Mouse (Mus musculus): ENCODE measurements around the gene Glod4. TPM values are rescaled to one million over a fixed set of nuclear protein-coding genes. Genes with fewer than 3 reads are reported as not detected.

Glod4 gene
- total RNA-seq, 2 experiments from 2014 or later = 54.2 to 54.3 TPM

DNA sequence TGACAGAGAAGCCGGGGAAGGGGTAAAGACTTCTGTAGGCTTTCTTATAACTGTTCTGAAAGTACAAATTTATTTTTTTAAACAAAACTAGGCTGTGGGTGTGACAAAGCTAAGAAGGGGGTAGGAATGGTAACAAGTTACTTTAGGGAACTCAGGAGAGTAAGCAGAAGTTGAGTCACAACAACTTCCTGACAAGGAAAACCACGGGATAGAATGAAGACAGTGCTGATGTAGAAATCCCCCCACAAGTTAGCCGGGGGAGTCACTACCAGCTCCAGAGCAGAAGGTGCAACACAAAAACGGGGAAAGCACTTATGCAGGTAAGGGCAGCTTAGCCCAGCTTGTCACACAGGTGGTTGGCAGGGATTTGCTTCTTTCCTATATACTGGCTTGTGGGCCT lies 155.0 kb downstream of the Glod4 start:
- DNase-seq (ENCODE audit: low spot score in 2 of 2) = no peak

DNA sequence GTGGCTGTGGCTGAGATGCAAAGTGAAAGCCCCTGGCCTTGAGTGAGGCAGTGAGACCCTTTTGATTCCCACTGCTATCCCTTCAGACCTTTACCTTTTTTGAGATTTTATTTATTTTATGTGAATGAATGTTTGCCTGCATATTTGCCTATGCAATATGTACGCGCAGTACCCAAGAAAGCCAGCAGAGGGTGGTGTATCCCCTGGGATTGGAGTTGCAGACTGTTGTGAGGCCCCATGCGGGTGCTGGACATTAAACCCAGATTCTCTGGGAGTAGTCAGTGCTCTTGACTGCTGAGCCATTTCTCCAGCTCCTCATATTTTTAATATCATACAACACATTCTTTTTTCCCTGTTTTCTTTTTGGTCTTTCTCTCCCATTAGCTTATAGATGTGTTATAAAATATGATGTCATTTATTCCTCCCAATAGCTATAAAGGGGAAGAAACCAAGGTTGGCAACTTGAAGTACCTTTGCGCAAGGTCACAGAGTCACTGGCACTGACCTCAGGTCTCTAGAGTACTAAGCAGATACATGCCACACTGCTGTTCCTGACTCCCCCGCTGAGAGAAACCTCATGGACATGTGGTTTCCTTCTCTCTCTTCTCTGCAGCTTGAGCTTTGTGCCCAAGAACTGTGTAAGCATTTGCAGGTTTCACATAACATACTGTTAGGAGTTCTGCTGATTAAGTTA lies 157.5 kb downstream of the Glod4 start:
- DNase-seq (ENCODE audit: low spot score in 2 of 2) = peak in 1 of 2 experiments; percentile 22

DNA sequence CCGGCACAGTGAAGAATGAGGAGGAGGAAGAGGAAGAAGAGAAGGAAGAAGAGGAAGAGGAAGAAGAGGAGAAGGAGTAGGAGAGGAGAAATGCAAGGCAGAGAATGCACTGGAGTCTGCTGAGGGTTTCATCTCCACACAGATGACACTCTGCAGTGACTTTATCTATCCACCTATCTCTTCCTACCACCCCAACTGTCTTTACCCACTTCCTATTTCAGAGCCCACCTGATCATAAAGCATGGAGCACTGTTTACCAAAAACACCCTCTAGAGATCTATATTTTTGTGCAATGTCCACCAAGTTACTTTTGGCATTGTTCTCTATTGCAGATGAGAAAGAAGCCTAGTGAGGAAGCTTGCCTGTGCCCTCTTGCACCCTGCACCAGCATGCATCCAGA lies 158.6 kb downstream of the Glod4 start:
- no peak for DNase-seq (ENCODE audit: low spot score in 2 of 2)

DNA sequence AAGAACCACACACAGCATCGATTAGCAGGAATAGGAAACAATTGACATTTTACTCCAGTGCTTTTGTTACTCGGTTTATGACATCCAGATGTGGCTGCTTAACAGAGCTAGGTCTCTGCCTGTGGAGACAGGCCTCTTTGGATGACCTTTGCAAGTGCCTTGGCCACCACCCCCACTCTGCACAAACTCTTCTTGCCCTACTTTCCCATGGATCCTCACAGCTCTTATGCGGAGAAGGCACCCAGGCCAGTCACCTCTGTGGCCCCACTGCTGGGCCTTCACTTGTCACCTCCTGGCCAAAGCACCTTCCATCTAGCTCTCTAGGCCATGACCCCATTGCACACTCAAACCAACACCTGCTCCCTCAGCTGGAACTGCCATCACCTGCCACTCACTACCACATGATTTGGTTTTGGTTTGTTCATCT lies 159.6 kb downstream of the Glod4 start:
- no peak for DNase-seq (ENCODE audit: low spot score in 2 of 2)

DNA sequence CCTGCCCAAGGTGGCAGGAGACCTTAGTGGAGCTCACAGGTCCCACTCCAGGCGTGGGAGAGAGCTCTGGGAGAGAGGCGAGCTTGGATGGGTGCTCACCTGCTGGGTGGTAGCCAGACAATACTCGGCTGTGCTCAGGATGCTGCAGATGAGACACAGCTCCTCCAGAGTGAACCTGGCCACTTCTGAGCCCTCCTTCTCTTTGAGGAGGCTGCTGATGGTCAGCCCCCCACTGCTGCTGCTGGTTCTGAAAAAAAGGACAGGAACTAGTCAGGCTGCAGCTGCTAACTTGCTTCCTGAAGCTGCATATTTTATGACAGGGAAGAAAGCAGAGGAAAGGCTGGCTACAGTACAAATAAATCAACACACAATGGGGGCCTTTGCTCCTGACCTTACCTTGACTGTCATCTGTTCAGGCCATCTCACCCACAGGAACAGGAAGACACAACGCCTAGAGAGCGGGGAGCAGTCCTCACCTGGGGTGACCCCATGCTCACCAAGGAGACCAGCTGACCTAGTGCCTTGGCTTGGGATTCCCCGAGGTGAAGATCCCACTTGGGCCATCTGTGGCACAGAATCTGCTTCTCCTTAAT lies 162.4 kb downstream of the Glod4 start:
- no peak for DNase-seq (ENCODE audit: low spot score in 2 of 2)

DNA sequence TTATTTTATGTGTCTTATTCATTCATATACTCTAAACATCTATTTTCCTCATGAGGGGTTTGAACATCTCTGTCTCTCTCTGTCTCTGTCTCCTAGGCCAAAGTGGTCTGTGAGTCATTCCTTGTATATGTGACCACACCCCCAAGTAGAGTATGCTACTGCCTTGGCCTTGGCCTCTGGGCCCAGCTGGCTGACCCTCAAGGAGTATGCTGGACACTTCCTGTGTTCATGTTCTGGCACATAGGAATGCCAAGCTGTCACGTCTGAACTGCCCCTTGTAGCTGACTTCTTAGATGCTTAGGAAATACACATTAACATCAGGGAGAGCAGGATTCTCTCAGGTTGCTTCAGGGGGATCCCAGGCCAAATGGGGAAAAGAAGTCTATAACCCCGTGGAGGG lies 163.2 kb downstream of the Glod4 start:
- DNase-seq (ENCODE audit: low spot score in 2 of 2) = no peak

DNA sequence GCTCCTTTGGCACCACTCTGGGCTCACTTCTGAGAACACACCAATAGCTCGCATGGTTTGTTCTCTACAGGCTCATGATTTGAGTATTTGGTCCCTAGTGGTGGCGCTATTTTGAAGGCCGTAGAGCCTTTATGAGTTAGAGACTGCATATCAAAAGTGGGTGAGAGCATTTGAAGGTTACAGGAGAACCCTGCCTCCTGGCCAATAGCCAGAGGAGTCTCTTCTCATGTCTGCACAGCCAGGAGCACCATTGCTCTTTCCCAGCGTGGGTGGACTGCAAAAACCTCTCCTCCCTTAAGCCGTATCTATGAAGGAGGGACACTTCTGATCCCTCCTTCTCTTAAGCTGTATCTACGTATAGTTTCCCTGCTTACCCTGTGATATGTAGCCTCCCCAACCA lies 166.2 kb downstream of the Glod4 start:
- DNase-seq (ENCODE audit: low spot score in 2 of 2) = no peak

DNA sequence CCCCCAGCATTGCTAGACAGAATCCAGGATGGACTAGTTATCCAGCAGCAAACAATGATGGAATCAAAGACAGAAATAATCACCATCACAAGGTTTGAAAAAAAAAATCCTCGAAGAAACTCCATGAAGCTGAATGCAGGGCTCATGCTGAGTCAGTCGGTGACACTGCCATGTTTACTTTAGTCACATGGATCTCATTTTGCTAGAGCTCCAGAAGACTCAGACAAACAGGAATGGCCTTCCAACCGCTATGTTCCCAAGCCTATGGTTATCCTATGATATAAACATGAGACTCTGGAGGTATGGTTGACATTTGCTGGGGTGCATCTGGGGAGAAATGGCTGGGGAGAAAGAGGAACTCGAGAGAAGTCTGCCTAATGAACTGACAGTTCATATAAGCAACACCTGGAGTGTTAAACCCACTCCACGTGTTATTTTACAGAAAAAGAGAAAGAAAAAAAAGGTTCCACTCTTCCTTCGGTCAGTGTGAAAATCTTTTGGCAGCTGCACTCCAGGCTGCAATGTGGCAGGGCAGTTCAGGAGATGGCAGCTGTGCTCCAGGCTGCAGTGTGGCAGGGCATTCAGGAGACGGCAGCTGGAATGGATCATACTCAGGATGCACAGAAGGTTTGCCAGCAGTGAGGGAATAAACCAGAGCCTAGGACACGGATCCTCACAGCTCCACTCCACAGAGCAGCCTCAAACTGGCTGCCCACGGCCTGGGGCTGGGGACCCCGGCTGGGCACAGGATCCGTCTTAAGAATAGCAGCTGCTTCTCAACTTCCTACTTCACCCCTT lies 169.0 kb downstream of the Glod4 start:
- no peak for DNase-seq (ENCODE audit: low spot score in 2 of 2)

Other genes with a start within 250 kb of the Glod4 start
- 1 to 10 TPM; 2.1 to 3.8 TPM for gene 1700016K19Rik, start 243.8 kb downstream of the Glod4 start, total RNA-seq (2021)
- gene Rflnb, start 215.9 kb downstream of the Glod4 start, total RNA-seq (2021) = 1 to 10 TPM; 9.0 to 9.2 TPM
- 100 to 1,000 TPM; 100 to 106 TPM for gene Vps53, start 64.1 kb downstream of the Glod4 start, total RNA-seq (2021)
- 10 to 100 TPM; 16.6 to 18.5 TPM for gene Fam57a, start 64.1 kb downstream of the Glod4 start, total RNA-seq (2021)
- gene Dbil5, start 26.1 kb downstream of the Glod4 start, total RNA-seq (2021) = 1 to 10 TPM in 1 of 2 experiments, not detected in 1; 1.0 TPM
- 1 to 10 TPM; 7.5 to 8.7 TPM for gene Gemin4, start 26.1 kb downstream of the Glod4 start, total RNA-seq (2021)
- gene Mrm3, start within 50 bp of the Glod4 start, total RNA-seq (2021) = 10 to 100 TPM; 17.6 to 17.7 TPM
- 10 to 100 TPM; 10.1 to 12.4 TPM for gene Nxn, start 155.4 kb upstream of the Glod4 start, total RNA-seq (2021)
- gene Timm22, start 163.2 kb upstream of the Glod4 start, total RNA-seq (2021) = 10 to 100 TPM; 31.8 to 32.6 TPM